Mouse (Mus musculus): Measurements from ENCODE around the gene Cxcl1. TPM values are rescaled to one million over a fixed set of nuclear protein-coding genes. Genes with fewer than 3 reads are reported as not detected.
"Not testable (repeated sequence)": the region's sequence is repeated elsewhere in the genome, so short reads cannot be mapped to it uniquely, and the experiment has no call there.

The Cxcl1 gene
- not detected in 2 replicates for polyA plus RNA-seq (2016; fragmentation: Nextera tagmentation; extraction: Ambion mirVana)

GRCm38 (mm10) chr5:90890519-90891463 is at the start of gene Cxcl1:
Gene Cxcl1, plus strand, starts transcription at chr5:90891241.
- H3K36me3 ChIP-seq = no peaks in the 10 kb centered on the region
- peak within 1 kb of the TSS; percentile 40 for H3K4me3 ChIP-seq
- H3K27me3 ChIP-seq (replicated peaks) = 0 out of 2 replicates have a peak, but pooled peaks cover 5% of the 10 kb centered on the region
- ATAC-seq (ENCODE audit: low FRiP score, low read depth) = peak; percentile 87
- H3K9me3 ChIP-seq = no peaks in the 10 kb centered on the region
- peaks cover 9% of the 10 kb centered on the region for H3K4me1 ChIP-seq
- H3K4me2 ChIP-seq (replicated peaks) = peak within 1 kb of the TSS; percentile 85
- no peak within 1 kb of the TSS for H3K27ac ChIP-seq
- WGBS = 9% methylated on average over 30 of the region's 30 CpGs
- peak within 1 kb of the TSS; percentile 22 for H3K9ac ChIP-seq

GRCm38 (mm10) chr5:90843891-90844290 is 47.1 kb upstream of the Cxcl1 start:
- no peak for ATAC-seq (ENCODE audit: low FRiP score, low read depth)
- H3K9ac ChIP-seq = no peak overlapping the region

GRCm38 (mm10) chr5:90850096-90850495 is 40.9 kb upstream of the Cxcl1 start:
- H3K27ac ChIP-seq; H3K27me3 ChIP-seq (replicated peaks); H3K9me3 ChIP-seq; H3K36me3 ChIP-seq; H3K4me3 ChIP-seq; H3K4me1 ChIP-seq; H3K4me2 ChIP-seq (replicated peaks); H3K9ac ChIP-seq; ATAC-seq (ENCODE audit: low FRiP score, low read depth): not testable (repeated sequence)
- 95% methylated on average over 7 of the region's 7 CpGs for WGBS

More at GRCm38 (mm10) chr5:90843891-90844290, 47.1 kb upstream of the Cxcl1 start:
- Histone ChIP-seq H3K36me3 (no peaks in the 10 kb centered on the region), H3K4me2 (replicated peaks) (no peak overlapping the region), H3K4me3 (no peak overlapping the region), H3K9me3 (no peaks in the 10 kb centered on the region), H3K4me1 (no peaks in the 10 kb centered on the region), H3K27ac (no peak overlapping the region), H3K27me3 (replicated peaks) (no peaks in the 10 kb centered on the region)
- WGBS = 86% methylated on average over 3 of the region's 3 CpGs

GRCm38 (mm10) chr5:90851391-90851790 is 39.6 kb upstream of the Cxcl1 start:
- not testable (repeated sequence) for H3K27me3 ChIP-seq (replicated peaks); H3K4me1 ChIP-seq; H3K9ac ChIP-seq; ATAC-seq (ENCODE audit: low FRiP score, low read depth); H3K36me3 ChIP-seq; H3K27ac ChIP-seq; H3K4me3 ChIP-seq; H3K9me3 ChIP-seq; H3K4me2 ChIP-seq (replicated peaks)
- 94% methylated on average over 11 of the region's 11 CpGs for whole genome bisulfite sequencing

- no peaks in the 10 kb centered on the region for H3K36me3 ChIP-seq
- H3K4me2 ChIP-seq (replicated peaks) = no peak overlapping the region
- H3K27me3 ChIP-seq (replicated peaks) = no peaks in the 10 kb centered on the region
- no peak overlapping the region for H3K9ac ChIP-seq
- no peak for ATAC-seq (ENCODE audit: low FRiP score, low read depth)
- no peaks in the 10 kb centered on the region for H3K4me1 ChIP-seq
- H3K9me3 ChIP-seq = no peaks in the 10 kb centered on the region
- no peak overlapping the region for H3K4me3 ChIP-seq
- 92% methylated on average over 4 of the region's 4 CpGs for WGBS
- H3K27ac ChIP-seq = no peak overlapping the region
Measured at GRCm38 (mm10) chr5:90853206-90853605, 37.8 kb upstream of the Cxcl1 start.

- Histone ChIP-seq H3K4me2 (replicated peaks) (no peak overlapping the region), H3K4me1 (no peaks in the 10 kb centered on the region), H3K36me3 (no peaks in the 10 kb centered on the region), H3K27me3 (replicated peaks) (no peaks in the 10 kb centered on the region), H3K4me3 (no peak overlapping the region), H3K9me3 (no peaks in the 10 kb centered on the region), H3K27ac (no peak overlapping the region), H3K9ac (no peak overlapping the region)
- no peak for ATAC-seq (ENCODE audit: low FRiP score, low read depth)
- 77% methylated on average over 7 of the region's 7 CpGs for WGBS
Measured at GRCm38 (mm10) chr5:90855308-90856230, 35.5 kb upstream of the Cxcl1 start.

- Histone ChIP-seq H3K4me1 (no peaks in the 10 kb centered on the region), H3K4me2 (replicated peaks) (no peak overlapping the region), H3K27ac (no peak overlapping the region), H3K4me3 (no peak overlapping the region), H3K36me3 (no peaks in the 10 kb centered on the region), H3K27me3 (replicated peaks) (no peaks in the 10 kb centered on the region), H3K9ac (no peak overlapping the region), H3K9me3 (no peaks in the 10 kb centered on the region)
- 81% methylated on average over 5 of the region's 5 CpGs for WGBS
- no peak for ATAC-seq (ENCODE audit: low FRiP score, low read depth)
Measured at GRCm38 (mm10) chr5:90857463-90857862, 33.6 kb upstream of the Cxcl1 start.

- WGBS = 88% methylated on average over 2 of the region's 2 CpGs
- ATAC-seq (ENCODE audit: low FRiP score, low read depth) = no peak
- H3K27me3 ChIP-seq (replicated peaks) = no peaks in the 10 kb centered on the region
- H3K4me1 ChIP-seq = no peaks in the 10 kb centered on the region
- no peak overlapping the region for H3K9ac ChIP-seq
- H3K9me3 ChIP-seq = no peaks in the 10 kb centered on the region
- no peak overlapping the region for H3K4me2 ChIP-seq (replicated peaks)
- H3K27ac ChIP-seq = no peak overlapping the region
- H3K36me3 ChIP-seq = no peaks in the 10 kb centered on the region
- H3K4me3 ChIP-seq = no peak overlapping the region
Measured at GRCm38 (mm10) chr5:90858429-90858828, 32.6 kb upstream of the Cxcl1 start.

- no peak overlapping the region for H3K4me3 ChIP-seq
- no peak overlapping the region for H3K27ac ChIP-seq
- ATAC-seq (ENCODE audit: low FRiP score, low read depth) = no peak
- no peak overlapping the region for H3K4me2 ChIP-seq (replicated peaks)
- no peak overlapping the region for H3K9ac ChIP-seq
- no peaks in the 10 kb centered on the region for H3K36me3 ChIP-seq
- WGBS = 82% methylated on average over 3 of the region's 3 CpGs
- no peaks in the 10 kb centered on the region for H3K27me3 ChIP-seq (replicated peaks)
- H3K9me3 ChIP-seq = no peaks in the 10 kb centered on the region
- H3K4me1 ChIP-seq = no peaks in the 10 kb centered on the region
Measured at GRCm38 (mm10) chr5:90859031-90859430, 32.0 kb upstream of the Cxcl1 start.

GRCm38 (mm10) chr5:90861876-90862375 is 29.1 kb upstream of the Cxcl1 start:
- Histone ChIP-seq H3K4me1 (no peaks in the 10 kb centered on the region), H3K4me3 (no peak overlapping the region), H3K9me3 (no peaks in the 10 kb centered on the region), H3K27ac (no peak overlapping the region), H3K9ac (no peak overlapping the region), H3K27me3 (replicated peaks) (no peaks in the 10 kb centered on the region), H3K36me3 (no peaks in the 10 kb centered on the region), H3K4me2 (replicated peaks) (no peak overlapping the region)
- ATAC-seq (ENCODE audit: low FRiP score, low read depth) = no peak
- WGBS = 86% methylated on average over 6 of the region's 6 CpGs

- Histone ChIP-seq H3K9me3 (no peaks in the 10 kb centered on the region), H3K27ac (no peak overlapping the region), H3K4me3 (no peak overlapping the region), H3K36me3 (no peaks in the 10 kb centered on the region), H3K9ac (no peak overlapping the region), H3K27me3 (replicated peaks) (no peaks in the 10 kb centered on the region), H3K4me1 (no peaks in the 10 kb centered on the region), H3K4me2 (replicated peaks) (no peak overlapping the region)
- ATAC-seq (ENCODE audit: low FRiP score, low read depth) = no peak
Measured at GRCm38 (mm10) chr5:90866770-90867169, 24.3 kb upstream of the Cxcl1 start.

GRCm38 (mm10) chr5:90872377-90872776 is 18.7 kb upstream of the Cxcl1 start:
- Histone ChIP-seq H3K36me3 (no peaks in the 10 kb centered on the region), H3K27me3 (replicated peaks) (no peaks in the 10 kb centered on the region), H3K9ac (no peak overlapping the region), H3K4me2 (replicated peaks) (no peak overlapping the region), H3K4me3 (no peak overlapping the region), H3K4me1 (no peaks in the 10 kb centered on the region), H3K9me3 (no peaks in the 10 kb centered on the region), H3K27ac (no peak overlapping the region)
- no peak for ATAC-seq (ENCODE audit: low FRiP score, low read depth)
- WGBS = 84% methylated on average over 7 of the region's 7 CpGs

Data from neural tube, embryonic 12.5 days (tissue).